Mouse (Mus musculus): ENCODE results near the gene Acvr1b. TPM values are rescaled to one million over a fixed set of nuclear protein-coding genes. Genes with fewer than 3 reads are reported as not detected.

Gene Acvr1b
- total and polyA plus RNA-seq, 3 experiments, result 2.7 to 4.8 (median 2.9) TPM

DNA sequence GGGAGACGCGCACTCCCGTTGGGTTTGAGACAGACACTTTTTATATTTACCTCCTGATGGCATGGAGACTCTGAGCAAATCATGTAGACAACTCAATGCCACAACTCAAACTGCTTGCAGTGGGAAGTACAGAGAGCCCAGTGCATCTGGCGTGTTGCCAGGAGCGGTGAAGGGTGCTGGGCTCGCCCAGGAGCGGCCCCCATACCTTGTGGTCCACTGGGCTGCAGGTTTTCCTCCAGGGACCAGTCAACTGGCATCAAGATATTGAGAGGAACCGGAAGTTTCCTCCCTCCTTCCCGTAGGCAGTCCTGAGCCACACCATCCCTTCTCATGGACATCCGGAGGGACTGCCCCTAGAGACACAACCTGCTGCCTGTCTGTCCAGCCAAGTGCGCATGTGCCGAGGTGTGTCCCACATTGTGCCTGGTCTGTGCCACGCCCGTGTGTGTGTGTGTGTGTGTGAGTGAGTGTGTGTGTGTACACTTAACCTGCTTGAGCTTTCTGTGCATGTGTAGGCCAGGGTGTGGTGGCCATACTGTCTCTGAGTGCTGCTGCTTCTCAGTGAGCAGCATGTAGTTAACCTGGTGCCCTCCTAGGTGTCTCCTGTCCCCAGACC lies 37.2 kb downstream of the Acvr1b start:
- H3K27ac ChIP-seq (ENCODE audit: insufficient read depth, low read depth), result no peak overlapping the region
- H3K9me3 ChIP-seq (replicated peaks; ENCODE audit: low read length), result no peaks in the 10 kb centered on the region
- TF ChIP-seq UBTF (IDR thresholded peaks at IDR 0.05; ENCODE audit: low read depth, low read length) (no peak), MAX (IDR thresholded peaks at IDR 0.05; ENCODE audit: low read length) (no peak), CHD1 (IDR thresholded peaks at IDR 0.05; ENCODE audit: low read depth, low read length) (no peak), HCFC1 (IDR thresholded peaks at IDR 0.05; ENCODE audit: low read depth, low read length) (no peak), TBP (conservative IDR thresholded peaks at IDR 0.05; ENCODE audit: low read depth, low read length) (no peak), JUN (IDR thresholded peaks at IDR 0.05; ENCODE audit: insufficient read depth, low read depth, low read length) (no peak), TCF12 (IDR thresholded peaks at IDR 0.05; ENCODE audit: low read depth, low read length) (no peak), POLR2AphosphoS2 (IDR thresholded peaks at IDR 0.05; ENCODE audit: low read depth, low read length) (no peak), RCOR1 (conservative IDR thresholded peaks at IDR 0.05; ENCODE audit: low read depth, low read length) (no peak), ZC3H11A (IDR thresholded peaks at IDR 0.05; ENCODE audit: low read depth, low read length) (no peak), KAT2A (IDR thresholded peaks at IDR 0.05; ENCODE audit: insufficient replicate concordance, low read length) (no peak), SMC3 (IDR thresholded peaks at IDR 0.05; ENCODE audit: low read depth, low read length) (no peak), EP300 (IDR thresholded peaks at IDR 0.05; ENCODE audit: low read length) (no peak), ZMIZ1 (IDR thresholded peaks at IDR 0.05; ENCODE audit: low read depth, low read length) (no peak), PAX5 (IDR thresholded peaks at IDR 0.05; ENCODE audit: low read length) (no peak), E2F4 (IDR thresholded peaks at IDR 0.05; ENCODE audit: insufficient replicate concordance, low read depth, low read length) (no peak), USF2 (conservative IDR thresholded peaks at IDR 0.05; ENCODE audit: low read depth, low read length) (no peak), ZKSCAN1 (IDR thresholded peaks at IDR 0.05; ENCODE audit: borderline replicate concordance, low read depth, low read length) (no peak)
- H3K9ac ChIP-seq (ENCODE audit: insufficient read depth, low read depth), result no peak overlapping the region
- H3K4me2 ChIP-seq (ENCODE audit: insufficient read depth, low read depth, poor library complexity, severe bottlenecking), result no peak overlapping the region
- in situ Hi-C loops (cut with MboI; ENCODE audit: low pct_ligation_motif_present, low pct_unique_long_range_greater_than_20kb, low sequenced_read_pairs), result no loop called here
- no peak for DNase-seq (ENCODE audit: extremely low read depth)
- no peaks in the 10 kb centered on the region for H3K79me2 ChIP-seq (replicated peaks; ENCODE audit: control insufficient read depth, extremely low read depth, insufficient read depth, poor library complexity, severe bottlenecking)
- dilution Hi-C loops (cut with MboI; ENCODE audit: extremely low pct_ligation_motif_present, extremely low pct_unique_long_range_greater_than_20kb, low sequenced_read_pairs), result no loop called here
- H3K27me3 ChIP-seq (replicated peaks), result no peaks in the 10 kb centered on the region
- peaks cover 4% of the 10 kb centered on the region in 2 experiments; a peak in 2 of 4 replicates for H3K4me1 ChIP-seq (ENCODE audit: control insufficient read depth in 1 of 2, insufficient read depth in 2 of 2)
- peaks cover 16 to 25% of the 10 kb centered on the region in 2 experiments for H3K36me3 ChIP-seq (replicated peaks in 1 of 2; ENCODE audit: control insufficient read depth in 1 of 2, insufficient read depth in 1 of 2, low read length in 1 of 2)
- H3K4me3 ChIP-seq (replicated peaks in 1 of 3; ENCODE audit: low read depth in 2 of 3, low read length in 2 of 3, poor library complexity in 1 of 3), result no peak overlapping the region

DNA sequence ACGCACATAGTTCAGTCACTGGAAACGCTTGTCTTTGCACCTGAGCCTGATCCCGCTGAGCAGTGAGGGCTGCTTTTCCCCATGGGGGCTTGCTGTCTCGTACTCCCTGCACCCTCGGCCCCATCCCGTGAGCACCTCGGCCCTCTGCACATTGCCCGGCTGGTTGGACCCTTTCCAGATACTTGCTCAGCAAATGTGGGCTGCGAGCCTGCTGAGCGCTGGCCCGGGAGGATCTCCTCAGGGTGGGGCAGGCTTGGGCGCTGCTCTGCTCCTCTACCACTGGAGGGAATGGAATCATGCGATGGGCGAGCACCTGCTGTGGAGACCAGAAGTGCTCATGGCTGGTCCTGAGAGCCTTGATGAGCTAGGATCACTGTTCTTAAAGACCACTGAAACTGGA lies 38.6 kb downstream of the Acvr1b start:
- no peaks in the 10 kb centered on the region for H3K9me3 ChIP-seq (replicated peaks; ENCODE audit: low read length)
- no peak overlapping the region for H3K4me2 ChIP-seq (ENCODE audit: insufficient read depth, low read depth, poor library complexity, severe bottlenecking)
- dilution Hi-C loops (cut with MboI; ENCODE audit: extremely low pct_ligation_motif_present, extremely low pct_unique_long_range_greater_than_20kb, low sequenced_read_pairs), result no loop called here
- peaks cover 13 to 20% of the 10 kb centered on the region in 2 experiments for H3K36me3 ChIP-seq (replicated peaks in 1 of 2; ENCODE audit: control insufficient read depth in 1 of 2, insufficient read depth in 1 of 2, low read length in 1 of 2)
- no peak for DNase-seq (ENCODE audit: extremely low read depth)
- in situ Hi-C loops (cut with MboI; ENCODE audit: low pct_ligation_motif_present, low pct_unique_long_range_greater_than_20kb, low sequenced_read_pairs), result no loop called here
- H3K4me1 ChIP-seq (ENCODE audit: control insufficient read depth in 1 of 2, insufficient read depth in 2 of 2), result peaks cover 4% of the 10 kb centered on the region in 2 experiments; a peak in 2 of 4 replicates
- no peaks in the 10 kb centered on the region for H3K79me2 ChIP-seq (replicated peaks; ENCODE audit: control insufficient read depth, extremely low read depth, insufficient read depth, poor library complexity, severe bottlenecking)
- no peak for TF ChIP-seq SMC3 (IDR thresholded peaks at IDR 0.05; ENCODE audit: low read depth, low read length)
- TF ChIP-seq ZKSCAN1 (IDR thresholded peaks at IDR 0.05; ENCODE audit: borderline replicate concordance, low read depth, low read length), result no peak
- no peak for TF ChIP-seq POLR2A (IDR thresholded peaks at IDR 0.05; ENCODE audit: low read depth, low read length)
- no peak for TF ChIP-seq RAD21 (IDR thresholded peaks at IDR 0.05; ENCODE audit: low read depth, low read length)
- TF ChIP-seq MXI1 (IDR thresholded peaks at IDR 0.05; ENCODE audit: low read depth, low read length), result no peak
- no peak for TF ChIP-seq MAZ (IDR thresholded peaks at IDR 0.05; ENCODE audit: low read depth, low read length)
- TF ChIP-seq GABPA (IDR thresholded peaks at IDR 0.05; ENCODE audit: insufficient replicate concordance, low read depth, low read length), result no peak
- TF ChIP-seq ETS1 (conservative IDR thresholded peaks at IDR 0.05; ENCODE audit: low read depth, low read length), result no peak
- TF ChIP-seq TBP (conservative IDR thresholded peaks at IDR 0.05; ENCODE audit: low read depth, low read length), result no peak
- TF ChIP-seq HCFC1 (IDR thresholded peaks at IDR 0.05; ENCODE audit: low read depth, low read length), result no peak
- no peak for TF ChIP-seq RCOR1 (conservative IDR thresholded peaks at IDR 0.05; ENCODE audit: low read depth, low read length)
- no peak for TF ChIP-seq NRF1 (IDR thresholded peaks at IDR 0.05; ENCODE audit: low read depth, low read length)
- no peak for TF ChIP-seq POLR2AphosphoS2 (IDR thresholded peaks at IDR 0.05; ENCODE audit: low read depth, low read length)
- TF ChIP-seq IRF4 (IDR thresholded peaks at IDR 0.05; ENCODE audit: low read depth, low read length), result no peak
- TF ChIP-seq ELF1 (IDR thresholded peaks at IDR 0.05; ENCODE audit: low read depth, low read length), result no peak
- TF ChIP-seq CHD1 (IDR thresholded peaks at IDR 0.05; ENCODE audit: low read depth, low read length), result no peak
- TF ChIP-seq ZMIZ1 (IDR thresholded peaks at IDR 0.05; ENCODE audit: low read depth, low read length), result no peak
- no peak for TF ChIP-seq TCF12 (IDR thresholded peaks at IDR 0.05; ENCODE audit: low read depth, low read length)
- TF ChIP-seq CTCF (conservative IDR thresholded peaks at IDR 0.05 in 1 of 2, IDR thresholded peaks at IDR 0.05 in 1 of 2; ENCODE audit: low read depth in 2 of 2, low read length in 2 of 2), result no peak
- no peak for TF ChIP-seq JUND (conservative IDR thresholded peaks at IDR 0.05; ENCODE audit: low read depth, low read length)
- no peak overlapping the region for H3K9ac ChIP-seq (ENCODE audit: insufficient read depth, low read depth)
- H3K27ac ChIP-seq (ENCODE audit: insufficient read depth, low read depth), result no peak overlapping the region
- H3K27me3 ChIP-seq (replicated peaks), result no peaks in the 10 kb centered on the region
- H3K4me3 ChIP-seq (replicated peaks in 1 of 3; ENCODE audit: low read depth in 2 of 3, low read length in 2 of 3, poor library complexity in 1 of 3), result no peak overlapping the region
